Mouse (Mus musculus) 416B (cell line): ENCODE data around the gene Gas2l3.

Source experiments
- DNase-seq: peaks from one replicate; pipeline ENCODE4 v3.0.0; 2011; ENCODE audit warnings: low read depth

Gene Gas2l3

GRCm38 (mm10) chr10:89443115-89443622, 598 bp downstream of the Gas2l3 start:
- no peak for DNase-seq

GRCm38 (mm10) chr10:89442640-89443039, 1.1 kb downstream of the Gas2l3 start:
- peak; percentile 73 for DNase-seq

- DNase-seq, result no peak
These were observed 1.8 kb downstream of the Gas2l3 start for GRCm38 (mm10) chr10:89441961-89442360.

- no peak for DNase-seq
These were observed 4.4 kb downstream of the Gas2l3 start for GRCm38 (mm10) chr10:89439380-89439779.

- no peak for DNase-seq
These were observed 5.8 kb downstream of the Gas2l3 start for GRCm38 (mm10) chr10:89437996-89438395.

GRCm38 (mm10) chr10:89437472-89437871, 6.3 kb downstream of the Gas2l3 start:
- DNase-seq, result no peak

GRCm38 (mm10) chr10:89435920-89436319, 7.8 kb downstream of the Gas2l3 start:
- DNase-seq, result no peak

- no peak for DNase-seq
These were observed 8.4 kb downstream of the Gas2l3 start for GRCm38 (mm10) chr10:89435413-89435812.

GRCm38 (mm10) chr10:89434509-89435210, 9.1 kb downstream of the Gas2l3 start:
- no peak for DNase-seq

GRCm38 (mm10) chr10:89432743-89433142, 11.0 kb downstream of the Gas2l3 start:
- DNase-seq, result no peak

GRCm38 (mm10) chr10:89430751-89431150, 13.0 kb downstream of the Gas2l3 start:
- no peak for DNase-seq

- no peak for DNase-seq
These were observed 18.9 kb downstream of the Gas2l3 start for GRCm38 (mm10) chr10:89424800-89425393.

- DNase-seq, result no peak
These were observed 19.6 kb downstream of the Gas2l3 start for GRCm38 (mm10) chr10:89424217-89424616.

- no peak for DNase-seq
These were observed 20.5 kb downstream of the Gas2l3 start for GRCm38 (mm10) chr10:89423164-89423778.

GRCm38 (mm10) chr10:89422504-89423158, 21.1 kb downstream of the Gas2l3 start:
- no peak for DNase-seq

GRCm38 (mm10) chr10:89417966-89418365, 25.8 kb downstream of the Gas2l3 start:
- DNase-seq, result no peak

- DNase-seq, result peak; percentile 85
These were observed 28.3 kb downstream of the Gas2l3 start for GRCm38 (mm10) chr10:89415478-89415877.

- peak; percentile 77 for DNase-seq
These were observed 36.2 kb downstream of the Gas2l3 start for GRCm38 (mm10) chr10:89407551-89407950.

GRCm38 (mm10) chr10:89406733-89407484, 36.9 kb downstream of the Gas2l3 start:
- peak; percentile 36 for DNase-seq

- DNase-seq, result no peak
These were observed 38.8 kb downstream of the Gas2l3 start for GRCm38 (mm10) chr10:89404936-89405335.

- DNase-seq, result no peak
These were observed 43.0 kb downstream of the Gas2l3 start for GRCm38 (mm10) chr10:89400674-89401336.
